Mouse (Mus musculus): ENCODE measurements around the gene Ttc7b. TPM values are rescaled to one million over a fixed set of nuclear protein-coding genes. Genes with fewer than 3 reads are reported as not detected.
A peak's percentile ranks its signal among the peaks of the same experiment; 100 is the strongest.

The Ttc7b gene
- polyA plus RNA-seq, 1 experiment from 2014 or later = 6.3 TPM

DNA sequence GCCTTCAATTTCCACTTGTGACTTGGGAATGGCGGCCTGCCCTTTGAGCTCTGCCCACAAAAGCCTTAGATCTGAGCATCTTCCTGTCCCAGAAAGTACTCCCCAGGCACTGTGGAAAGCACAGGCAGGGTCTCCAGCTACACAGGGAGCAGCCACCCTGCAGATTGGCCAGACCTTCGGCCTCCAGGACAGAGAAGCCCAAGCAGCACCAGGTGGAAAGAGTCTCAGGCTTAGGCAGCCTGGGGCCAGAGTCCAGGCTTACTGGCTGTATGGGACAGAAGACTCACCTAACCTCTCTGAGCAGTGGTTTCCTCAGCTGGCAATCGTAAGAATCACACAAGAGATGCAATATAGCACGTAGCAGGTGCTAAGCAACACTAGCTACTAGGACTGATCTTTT, 17.0 kb downstream of the Ttc7b start:
- ATAC-seq (no peak), DNase-seq (ENCODE audit: low spot score) (no peak)
- H3K4me2 ChIP-seq (ENCODE audit: low read length) = no peak overlapping the region
- no peak overlapping the region for H3K4me3 ChIP-seq (ENCODE audit: low read depth, low read length)
- no peak overlapping the region for H3K9ac ChIP-seq (ENCODE audit: low read length)
- 97% methylated on average over 4 of the region's 4 CpGs for WGBS
- H3K27ac ChIP-seq (ENCODE audit: low read depth, low read length) = 0 out of 2 replicates have a peak overlapping the region, but pooled peaks have one; percentile 6
- no peaks in the 10 kb centered on the region for H3K27me3 ChIP-seq (replicated peaks; ENCODE audit: control insufficient read depth, insufficient read depth, low read length)
- no peaks in the 10 kb centered on the region for H3K9me3 ChIP-seq (replicated peaks; ENCODE audit: control insufficient read depth, low read length)
- H3K4me1 ChIP-seq (ENCODE audit: control insufficient read depth, insufficient read depth, low read length) = no peaks in the 10 kb centered on the region
- H3K36me3 ChIP-seq (ENCODE audit: control insufficient read depth, insufficient read depth, low read length) = peaks cover 14% of the 10 kb centered on the region

- H3K9ac ChIP-seq (ENCODE audit: low read length) = no peak overlapping the region
- WGBS = 90% methylated on average over 3 of the region's 3 CpGs
- H3K36me3 ChIP-seq (ENCODE audit: control insufficient read depth, insufficient read depth, low read length) = peaks cover 23% of the 10 kb centered on the region
- H3K27ac ChIP-seq (ENCODE audit: low read depth, low read length) = no peak overlapping the region
- DNase-seq (ENCODE audit: low spot score) (no peak), ATAC-seq (no peak)
- H3K4me1 ChIP-seq (ENCODE audit: control insufficient read depth, insufficient read depth, low read length) = no peaks in the 10 kb centered on the region
- H3K4me3 ChIP-seq (ENCODE audit: low read depth, low read length) = no peak overlapping the region
- H3K27me3 ChIP-seq (replicated peaks; ENCODE audit: control insufficient read depth, insufficient read depth, low read length) = no peaks in the 10 kb centered on the region
- H3K9me3 ChIP-seq (replicated peaks; ENCODE audit: control insufficient read depth, low read length) = no peaks in the 10 kb centered on the region
- no peak overlapping the region for H3K4me2 ChIP-seq (ENCODE audit: low read length)
Measured at GRCm38 (mm10) chr12:100502544-100502943, 18.1 kb downstream of the Ttc7b start.

GRCm38 (mm10) chr12:100501261-100501660, 19.4 kb downstream of the Ttc7b start:
- ATAC-seq (no peak), DNase-seq (ENCODE audit: low spot score) (no peak)
- Histone ChIP-seq H3K9ac (ENCODE audit: low read length) (no peak overlapping the region), H3K27ac (ENCODE audit: low read depth, low read length) (no peak overlapping the region), H3K4me3 (ENCODE audit: low read depth, low read length) (no peak overlapping the region), H3K27me3 (replicated peaks; ENCODE audit: control insufficient read depth, insufficient read depth, low read length) (no peaks in the 10 kb centered on the region), H3K4me2 (ENCODE audit: low read length) (no peak overlapping the region), H3K36me3 (ENCODE audit: control insufficient read depth, insufficient read depth, low read length) (peaks cover 34% of the 10 kb centered on the region), H3K4me1 (ENCODE audit: control insufficient read depth, insufficient read depth, low read length) (no peaks in the 10 kb centered on the region), H3K9me3 (replicated peaks; ENCODE audit: control insufficient read depth, low read length) (no peaks in the 10 kb centered on the region)
- 89% methylated on average over 4 of the region's 4 CpGs for WGBS

GRCm38 (mm10) chr12:100499469-100499868, 21.2 kb downstream of the Ttc7b start:
- WGBS = 91% methylated on average over 13 of the region's 13 CpGs
- Histone ChIP-seq H3K27ac (ENCODE audit: low read depth, low read length) (no peak overlapping the region), H3K4me3 (ENCODE audit: low read depth, low read length) (no peak overlapping the region), H3K9me3 (replicated peaks; ENCODE audit: control insufficient read depth, low read length) (no peaks in the 10 kb centered on the region), H3K27me3 (replicated peaks; ENCODE audit: control insufficient read depth, insufficient read depth, low read length) (no peaks in the 10 kb centered on the region), H3K9ac (ENCODE audit: low read length) (no peak overlapping the region), H3K4me2 (ENCODE audit: low read length) (no peak overlapping the region), H3K36me3 (ENCODE audit: control insufficient read depth, insufficient read depth, low read length) (peaks cover 47% of the 10 kb centered on the region), H3K4me1 (ENCODE audit: control insufficient read depth, insufficient read depth, low read length) (no peaks in the 10 kb centered on the region)
- ATAC-seq = no peak
- no peak for DNase-seq (ENCODE audit: low spot score)

DNA sequence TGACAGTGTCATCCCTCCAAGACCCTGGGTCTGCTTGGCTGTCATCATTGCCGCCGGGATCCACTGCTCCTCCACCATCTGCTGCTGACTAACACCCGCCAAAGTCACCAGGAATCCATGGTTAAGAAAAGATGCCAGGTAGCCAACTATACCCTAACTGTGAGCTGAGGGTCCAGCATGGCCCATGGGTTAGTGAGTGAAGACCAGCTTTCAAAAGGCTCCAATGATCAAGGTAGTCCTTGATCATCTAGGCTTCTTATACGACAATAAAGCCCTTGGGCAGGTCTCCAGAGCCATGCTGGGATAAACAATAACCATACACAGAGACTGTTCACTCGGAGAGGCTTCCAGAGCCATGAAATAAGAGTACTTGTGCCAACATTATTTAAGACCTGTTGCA, 22.6 kb downstream of the Ttc7b start:
- 83% methylated on average over 5 of the region's 5 CpGs for WGBS
- no peak overlapping the region for H3K27ac ChIP-seq (ENCODE audit: low read depth, low read length)
- no peaks in the 10 kb centered on the region for H3K4me1 ChIP-seq (ENCODE audit: control insufficient read depth, insufficient read depth, low read length)
- no peak for DNase-seq (ENCODE audit: low spot score)
- H3K9me3 ChIP-seq (replicated peaks; ENCODE audit: control insufficient read depth, low read length) = no peaks in the 10 kb centered on the region
- ATAC-seq = no peak
- no peaks in the 10 kb centered on the region for H3K27me3 ChIP-seq (replicated peaks; ENCODE audit: control insufficient read depth, insufficient read depth, low read length)
- H3K9ac ChIP-seq (ENCODE audit: low read length) = no peak overlapping the region
- H3K4me3 ChIP-seq (ENCODE audit: low read depth, low read length) = no peak overlapping the region
- H3K36me3 ChIP-seq (ENCODE audit: control insufficient read depth, insufficient read depth, low read length) = peaks cover 54% of the 10 kb centered on the region
- H3K4me2 ChIP-seq (ENCODE audit: low read length) = no peak overlapping the region

- 96% methylated on average over 7 of the region's 7 CpGs for WGBS
- no peak overlapping the region for H3K9ac ChIP-seq (ENCODE audit: low read length)
- no peak overlapping the region for H3K4me3 ChIP-seq (ENCODE audit: low read depth, low read length)
- no peak overlapping the region for H3K27ac ChIP-seq (ENCODE audit: low read depth, low read length)
- no peaks in the 10 kb centered on the region for H3K9me3 ChIP-seq (replicated peaks; ENCODE audit: control insufficient read depth, low read length)
- no peaks in the 10 kb centered on the region for H3K4me1 ChIP-seq (ENCODE audit: control insufficient read depth, insufficient read depth, low read length)
- peaks cover 69% of the 10 kb centered on the region for H3K36me3 ChIP-seq (ENCODE audit: control insufficient read depth, insufficient read depth, low read length)
- no peaks in the 10 kb centered on the region for H3K27me3 ChIP-seq (replicated peaks; ENCODE audit: control insufficient read depth, insufficient read depth, low read length)
- no peak for DNase-seq (ENCODE audit: low spot score)
- no peak overlapping the region for H3K4me2 ChIP-seq (ENCODE audit: low read length)
- no peak for ATAC-seq
Measured at GRCm38 (mm10) chr12:100495083-100495482, 25.5 kb downstream of the Ttc7b start.

- WGBS = 83% methylated on average over 5 of the region's 5 CpGs
- H3K4me1 ChIP-seq (ENCODE audit: control insufficient read depth, insufficient read depth, low read length) = no peaks in the 10 kb centered on the region
- no peak overlapping the region for H3K9ac ChIP-seq (ENCODE audit: low read length)
- no peak overlapping the region for H3K27ac ChIP-seq (ENCODE audit: low read depth, low read length)
- H3K27me3 ChIP-seq (replicated peaks; ENCODE audit: control insufficient read depth, insufficient read depth, low read length) = no peaks in the 10 kb centered on the region
- no peak overlapping the region for H3K4me3 ChIP-seq (ENCODE audit: low read depth, low read length)
- no peaks in the 10 kb centered on the region for H3K9me3 ChIP-seq (replicated peaks; ENCODE audit: control insufficient read depth, low read length)
- no peak for ATAC-seq
- H3K4me2 ChIP-seq (ENCODE audit: low read length) = no peak overlapping the region
- peaks cover 70% of the 10 kb centered on the region for H3K36me3 ChIP-seq (ENCODE audit: control insufficient read depth, insufficient read depth, low read length)
- DNase-seq (ENCODE audit: low spot score) = no peak
Measured at GRCm38 (mm10) chr12:100493211-100493610, 27.4 kb downstream of the Ttc7b start.

- no peaks in the 10 kb centered on the region for H3K9me3 ChIP-seq (replicated peaks; ENCODE audit: control insufficient read depth, low read length)
- H3K27me3 ChIP-seq (replicated peaks; ENCODE audit: control insufficient read depth, insufficient read depth, low read length) = no peaks in the 10 kb centered on the region
- DNase-seq (ENCODE audit: low spot score) (no peak), ATAC-seq (no peak)
- no peak overlapping the region for H3K27ac ChIP-seq (ENCODE audit: low read depth, low read length)
- WGBS = 86% methylated on average over 3 of the region's 3 CpGs
- no peak overlapping the region for H3K9ac ChIP-seq (ENCODE audit: low read length)
- H3K4me1 ChIP-seq (ENCODE audit: control insufficient read depth, insufficient read depth, low read length) = no peaks in the 10 kb centered on the region
- H3K4me2 ChIP-seq (ENCODE audit: low read length) = no peak overlapping the region
- no peak overlapping the region for H3K4me3 ChIP-seq (ENCODE audit: low read depth, low read length)
- peaks cover 67% of the 10 kb centered on the region for H3K36me3 ChIP-seq (ENCODE audit: control insufficient read depth, insufficient read depth, low read length)
Measured at GRCm38 (mm10) chr12:100492676-100493075, 27.9 kb downstream of the Ttc7b start.

- no peak overlapping the region for H3K9ac ChIP-seq (ENCODE audit: low read length)
- no peaks in the 10 kb centered on the region for H3K4me1 ChIP-seq (ENCODE audit: control insufficient read depth, insufficient read depth, low read length)
- H3K4me3 ChIP-seq (ENCODE audit: low read depth, low read length) = no peak overlapping the region
- no peak overlapping the region for H3K4me2 ChIP-seq (ENCODE audit: low read length)
- no peak overlapping the region for H3K27ac ChIP-seq (ENCODE audit: low read depth, low read length)
- no peaks in the 10 kb centered on the region for H3K27me3 ChIP-seq (replicated peaks; ENCODE audit: control insufficient read depth, insufficient read depth, low read length)
- DNase-seq (ENCODE audit: low spot score) = no peak
- no peaks in the 10 kb centered on the region for H3K9me3 ChIP-seq (replicated peaks; ENCODE audit: control insufficient read depth, low read length)
- no peak for ATAC-seq
- H3K36me3 ChIP-seq (ENCODE audit: control insufficient read depth, insufficient read depth, low read length) = peaks cover 63% of the 10 kb centered on the region
- 95% methylated on average over 10 of the region's 10 CpGs for WGBS
Measured at GRCm38 (mm10) chr12:100491967-100492611, 28.5 kb downstream of the Ttc7b start.

Measured in forebrain, embryonic 14.5 days (tissue).